Mouse (Mus musculus): Measurements from ENCODE around the gene Brf1. TPM values are rescaled to one million over a fixed set of nuclear protein-coding genes. Genes with fewer than 3 reads are reported as not detected.

The Brf1 gene
- polyA plus RNA-seq, 1 experiment from 2014 or later: 65.9 TPM

DNA sequence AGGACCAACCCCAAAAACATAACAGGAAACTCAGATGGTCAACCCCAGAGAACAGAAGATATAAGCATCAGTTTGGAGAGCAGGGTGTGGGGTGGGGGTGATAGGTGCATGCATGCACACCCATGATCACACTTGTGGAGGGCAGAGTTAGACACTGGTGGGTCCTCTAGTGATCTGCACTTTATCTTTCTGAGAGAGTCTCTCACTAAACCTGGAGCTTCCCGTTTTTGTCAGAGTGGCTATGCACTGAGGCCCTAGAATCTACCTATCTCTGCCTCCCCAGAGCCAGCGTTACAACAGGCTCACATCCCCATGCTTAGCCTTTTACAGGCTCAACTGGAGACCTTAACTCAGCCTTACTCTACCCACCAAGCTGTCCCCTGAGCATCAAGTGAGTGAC is 9.1 kb downstream of the Brf1 start:
- H3K4me1 ChIP-seq: no peaks in the 10 kb centered on the region
- WGBS: 85% methylated on average over 2 of the region's 2 CpGs
- H3K27me3 ChIP-seq (ENCODE audit: low read depth, poor library complexity, severe bottlenecking): no peaks in the 10 kb centered on the region
- no peak for DNase-seq (ENCODE audit: low spot score)
- no peak overlapping the region for H3K4me3 ChIP-seq
- H3K36me3 ChIP-seq: peaks cover 79% of the 10 kb centered on the region
- no peaks in the 10 kb centered on the region for H3K9me3 ChIP-seq (replicated peaks)
- H3K27ac ChIP-seq: no peak overlapping the region

DNA sequence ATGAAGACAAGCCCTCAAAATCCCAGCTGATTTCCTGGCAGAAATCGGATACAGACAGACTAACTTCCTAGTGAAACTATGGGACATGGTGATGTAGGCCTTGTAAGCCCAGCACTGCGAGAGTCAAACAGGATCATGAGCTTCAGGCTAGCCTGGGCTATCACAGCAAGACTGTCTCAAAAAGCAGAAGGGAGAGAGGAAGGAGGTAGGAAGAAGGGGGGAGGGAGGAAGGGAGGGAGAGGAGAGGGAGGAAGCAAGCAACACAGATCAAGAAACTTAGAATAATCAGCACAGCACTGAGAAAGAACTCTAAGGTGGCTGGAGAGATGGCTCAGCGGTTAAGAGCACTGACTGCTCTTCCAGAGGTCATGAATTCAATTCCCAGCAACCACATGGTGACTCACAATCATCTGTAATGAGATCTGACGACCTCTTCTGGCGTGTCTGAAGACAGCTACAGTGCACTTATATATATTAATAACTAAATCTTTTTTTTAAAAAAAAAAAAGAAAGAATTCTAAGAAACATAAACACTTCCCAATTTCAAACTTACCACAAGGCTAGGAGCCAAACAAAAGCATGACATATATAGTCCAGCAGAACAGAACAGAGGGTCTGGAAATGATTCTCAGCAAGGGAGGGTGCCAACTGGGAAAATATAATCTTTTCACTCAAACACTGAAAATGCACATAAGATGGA is 9.6 kb downstream of the Brf1 start:
- Histone ChIP-seq H3K27ac (no peak overlapping the region), H3K36me3 (peaks cover 79% of the 10 kb centered on the region), H3K4me1 (no peaks in the 10 kb centered on the region), H3K27me3 (ENCODE audit: low read depth, poor library complexity, severe bottlenecking) (no peaks in the 10 kb centered on the region), H3K9me3 (replicated peaks) (no peaks in the 10 kb centered on the region), H3K4me3 (no peak overlapping the region)
- DNase-seq (ENCODE audit: low spot score): no peak
- WGBS: 91% methylated on average over 5 of the region's 5 CpGs

DNA sequence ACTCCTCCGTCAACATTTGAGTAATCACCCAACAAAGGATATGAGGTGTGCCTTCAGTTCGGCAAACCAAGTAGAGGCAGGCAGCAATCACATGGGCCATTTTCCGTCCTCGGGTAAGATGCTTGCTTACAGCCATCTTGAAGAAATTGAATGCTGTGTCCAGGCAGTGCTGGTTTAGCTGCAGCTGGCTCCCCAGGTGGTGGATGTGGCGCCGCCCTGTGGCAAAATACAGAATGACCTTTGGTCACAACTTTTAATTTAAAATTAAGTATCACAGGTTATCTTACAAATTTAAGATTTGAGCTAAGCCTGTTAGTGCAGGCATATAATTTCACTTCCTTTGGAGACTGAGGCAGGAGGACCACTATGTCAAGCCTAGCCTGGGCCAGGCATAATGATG is 12.6 kb downstream of the Brf1 start:
- peaks cover 84% of the 10 kb centered on the region for H3K36me3 ChIP-seq
- no peaks in the 10 kb centered on the region for H3K27me3 ChIP-seq (ENCODE audit: low read depth, poor library complexity, severe bottlenecking)
- H3K4me1 ChIP-seq: no peaks in the 10 kb centered on the region
- no peaks in the 10 kb centered on the region for H3K9me3 ChIP-seq (replicated peaks)
- WGBS: 78% methylated on average over 6 of the region's 6 CpGs
- H3K4me3 ChIP-seq: no peak overlapping the region
- DNase-seq (ENCODE audit: low spot score): peak; percentile 55
- H3K27ac ChIP-seq: no peak overlapping the region

DNA sequence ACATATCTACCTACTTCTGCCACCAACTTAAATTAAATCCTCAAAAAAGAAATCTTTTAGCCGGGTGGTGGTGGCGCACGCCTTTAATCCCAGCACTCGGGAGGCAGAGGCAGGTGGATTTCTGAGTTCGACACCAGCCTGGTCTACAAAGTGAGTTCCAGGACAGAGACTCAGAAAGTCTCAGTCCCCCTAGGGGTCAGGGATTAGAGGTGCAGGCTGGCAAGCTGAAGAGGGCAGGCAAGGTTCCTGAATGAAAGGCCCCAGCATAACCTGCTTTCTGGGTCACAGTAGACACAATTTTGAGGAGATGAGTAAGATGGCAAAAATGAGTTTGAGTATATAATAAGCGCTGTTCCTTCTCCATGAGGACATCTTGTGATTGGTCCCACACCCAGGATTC is 15.2 kb downstream of the Brf1 start:
- H3K9me3 ChIP-seq (replicated peaks): no peaks in the 10 kb centered on the region
- no peak for DNase-seq (ENCODE audit: low spot score)
- no peak overlapping the region for H3K4me3 ChIP-seq
- no peaks in the 10 kb centered on the region for H3K4me1 ChIP-seq
- H3K27me3 ChIP-seq (ENCODE audit: low read depth, poor library complexity, severe bottlenecking): no peaks in the 10 kb centered on the region
- H3K36me3 ChIP-seq: peaks cover 86% of the 10 kb centered on the region
- H3K27ac ChIP-seq: no peak overlapping the region
- 92% methylated on average over 6 of the region's 6 CpGs for WGBS

DNA sequence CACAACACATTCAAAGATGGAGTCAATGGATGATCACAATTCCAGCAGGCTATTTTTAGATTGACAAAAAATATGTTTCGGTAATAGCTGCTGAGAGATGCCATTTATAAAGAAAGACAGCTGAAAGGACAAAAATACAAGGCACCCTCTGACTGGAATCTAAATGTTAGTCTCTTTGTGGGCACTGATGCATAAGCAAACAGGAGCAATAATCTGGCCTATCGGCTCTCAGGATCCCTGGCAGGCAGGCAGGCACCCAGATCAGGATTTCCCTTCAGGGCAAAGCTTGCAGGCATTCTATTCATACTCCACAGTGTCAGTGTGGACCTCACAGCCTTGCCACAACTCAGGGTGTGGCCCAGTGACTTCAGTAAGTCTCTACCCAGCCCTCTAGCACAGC is 18.5 kb downstream of the Brf1 start:
- Histone ChIP-seq H3K27me3 (ENCODE audit: low read depth, poor library complexity, severe bottlenecking) (no peaks in the 10 kb centered on the region), H3K36me3 (peaks cover 93% of the 10 kb centered on the region), H3K4me1 (peaks cover 13% of the 10 kb centered on the region), H3K9me3 (replicated peaks) (no peaks in the 10 kb centered on the region), H3K27ac (no peak overlapping the region), H3K4me3 (no peak overlapping the region)
- DNase-seq (ENCODE audit: low spot score): no peak
- 95% methylated on average over 2 of the region's 2 CpGs for WGBS

DNA sequence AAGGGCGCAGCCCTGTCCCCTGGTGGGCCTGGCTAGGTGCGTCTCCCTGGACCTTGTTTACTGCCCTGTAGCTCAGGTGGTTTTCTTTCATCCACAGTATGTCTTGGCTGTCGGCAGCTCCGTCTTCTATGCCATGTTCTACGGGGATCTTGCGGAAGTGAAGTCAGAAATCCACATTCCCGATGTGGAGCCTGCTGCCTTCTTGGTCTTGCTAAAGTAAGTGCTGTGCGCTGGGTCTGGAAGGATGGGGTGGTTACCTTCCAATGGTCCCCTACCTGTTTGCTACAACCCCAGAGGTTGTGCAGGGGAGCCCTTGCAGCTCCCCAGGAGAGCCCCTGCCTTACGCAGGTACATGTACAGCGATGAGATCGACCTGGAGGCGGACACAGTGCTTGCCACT is 23.3 kb downstream of the Brf1 start:
- H3K4me1 ChIP-seq: peaks cover 27% of the 10 kb centered on the region
- no peak for DNase-seq (ENCODE audit: low spot score)
- H3K36me3 ChIP-seq: peaks cover 79% of the 10 kb centered on the region
- H3K4me3 ChIP-seq: peak overlapping the region; percentile 90
- no peaks in the 10 kb centered on the region for H3K27me3 ChIP-seq (ENCODE audit: low read depth, poor library complexity, severe bottlenecking)
- WGBS: 46% methylated on average over 12 of the region's 12 CpGs
- H3K9me3 ChIP-seq (replicated peaks): no peaks in the 10 kb centered on the region
- H3K27ac ChIP-seq: peak overlapping the region; percentile 95

DNA sequence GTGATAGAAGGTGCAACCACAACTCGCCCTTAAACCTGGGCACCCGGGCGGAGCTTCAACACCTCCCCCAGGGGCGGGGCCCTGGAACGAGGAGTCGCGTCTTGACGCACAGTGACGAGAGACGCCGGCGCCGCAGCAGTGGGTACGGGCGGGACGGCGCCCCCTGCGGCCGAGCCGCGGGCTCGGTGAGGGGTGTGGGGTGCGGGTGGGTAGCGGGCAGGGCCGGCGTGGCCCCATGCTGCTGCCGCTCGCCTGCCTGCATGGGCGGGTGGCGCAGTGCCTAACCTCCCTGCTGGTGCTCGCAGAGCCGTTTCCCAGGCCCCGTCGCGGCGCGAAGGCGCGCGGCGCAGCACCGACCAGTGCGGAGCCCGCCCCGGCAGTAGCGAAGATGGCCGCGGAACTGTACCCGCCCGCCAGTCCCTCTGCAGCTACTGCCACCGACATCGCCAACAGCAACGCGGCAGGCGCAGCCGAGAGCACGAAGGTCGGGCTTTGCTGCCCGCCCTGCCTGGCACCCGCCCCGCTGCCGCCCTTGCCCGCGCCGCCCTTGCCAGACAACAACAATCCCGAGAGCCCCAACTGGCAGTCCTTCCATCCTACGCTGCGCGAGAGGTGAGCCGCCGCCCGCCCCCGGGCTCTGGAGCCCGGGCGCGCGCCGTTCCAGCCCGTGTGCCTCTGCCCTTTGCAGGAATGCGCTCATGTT is 24.0 kb downstream of the Brf1 start, which contains the start of gene Btbd6:
TSS of gene Btbd6 (plus strand) at position 112 of the 703 bp plus-strand sequence.
- under 1% methylated on average over 80 of the region's 80 CpGs for WGBS
- DNase-seq (ENCODE audit: low spot score): peak; percentile 90
- peak within 1 kb of the TSS; percentile 95 for H3K27ac ChIP-seq

DNA sequence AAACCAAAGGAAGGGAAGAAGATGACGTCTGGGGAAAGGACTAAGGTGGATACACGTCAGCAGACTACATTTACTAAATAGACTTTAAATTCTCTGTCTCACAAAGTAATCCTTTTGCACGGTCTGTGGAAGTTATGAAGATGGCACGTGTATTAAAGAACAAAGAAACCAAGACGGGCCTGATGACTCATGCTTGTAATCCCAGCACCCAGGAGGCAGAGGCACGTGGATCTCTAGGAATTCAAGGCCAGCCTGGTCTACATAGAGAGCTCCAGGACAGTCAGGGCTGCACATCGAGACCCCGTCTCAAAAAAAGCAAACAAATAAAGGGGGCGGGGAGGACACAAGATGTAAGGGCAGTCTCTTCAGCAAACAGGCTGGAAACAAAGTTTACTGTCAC is 25.8 kb downstream of the Brf1 start:
- H3K4me3 ChIP-seq: no peak overlapping the region
- no peak overlapping the region for H3K27ac ChIP-seq
- DNase-seq (ENCODE audit: low spot score): no peak
- peaks cover 27% of the 10 kb centered on the region for H3K4me1 ChIP-seq
- no peaks in the 10 kb centered on the region for H3K27me3 ChIP-seq (ENCODE audit: low read depth, poor library complexity, severe bottlenecking)
- H3K9me3 ChIP-seq (replicated peaks): no peaks in the 10 kb centered on the region
- WGBS: 90% methylated on average over 9 of the region's 9 CpGs
- peaks cover 78% of the 10 kb centered on the region for H3K36me3 ChIP-seq

More for the DNA sequence above, 24.0 kb downstream of the Brf1 start, which contains the start of gene Btbd6:
- Histone ChIP-seq H3K4me1 (peaks cover 27% of the 10 kb centered on the region), H3K27me3 (ENCODE audit: low read depth, poor library complexity, severe bottlenecking) (no peaks in the 10 kb centered on the region), H3K9me3 (replicated peaks) (no peaks in the 10 kb centered on the region), H3K36me3 (peaks cover 79% of the 10 kb centered on the region), H3K4me3 (peak within 1 kb of the TSS; percentile 90)

DNA sequence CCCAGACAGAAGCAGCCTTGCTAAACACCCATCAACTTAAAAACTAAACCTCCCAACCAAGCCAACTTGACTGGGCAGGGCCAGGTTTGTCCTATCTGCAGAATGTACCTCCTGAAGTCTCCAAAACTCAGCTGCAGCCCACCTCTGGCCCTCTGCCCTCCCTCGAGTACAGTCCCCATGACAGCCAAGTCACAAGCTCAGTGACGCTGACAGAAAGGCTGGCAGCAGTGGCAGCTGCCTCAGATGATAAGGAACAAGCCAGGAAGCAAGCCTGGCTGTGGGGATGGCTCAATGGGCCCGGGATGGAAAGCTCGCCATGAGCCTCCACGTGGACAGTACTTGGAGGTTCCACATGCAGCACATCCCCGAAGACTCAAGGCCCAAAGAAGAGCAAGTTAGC is 30.9 kb downstream of the Brf1 start:
- H3K27ac ChIP-seq: no peak overlapping the region
- DNase-seq (ENCODE audit: low spot score): no peak
- H3K4me1 ChIP-seq: no peaks in the 10 kb centered on the region
- no peak overlapping the region for H3K4me3 ChIP-seq
- peaks cover 99% of the 10 kb centered on the region for H3K36me3 ChIP-seq
- no peaks in the 10 kb centered on the region for H3K9me3 ChIP-seq (replicated peaks)
- H3K27me3 ChIP-seq (ENCODE audit: low read depth, poor library complexity, severe bottlenecking): no peaks in the 10 kb centered on the region
- WGBS: 95% methylated on average over 6 of the region's 6 CpGs

DNA sequence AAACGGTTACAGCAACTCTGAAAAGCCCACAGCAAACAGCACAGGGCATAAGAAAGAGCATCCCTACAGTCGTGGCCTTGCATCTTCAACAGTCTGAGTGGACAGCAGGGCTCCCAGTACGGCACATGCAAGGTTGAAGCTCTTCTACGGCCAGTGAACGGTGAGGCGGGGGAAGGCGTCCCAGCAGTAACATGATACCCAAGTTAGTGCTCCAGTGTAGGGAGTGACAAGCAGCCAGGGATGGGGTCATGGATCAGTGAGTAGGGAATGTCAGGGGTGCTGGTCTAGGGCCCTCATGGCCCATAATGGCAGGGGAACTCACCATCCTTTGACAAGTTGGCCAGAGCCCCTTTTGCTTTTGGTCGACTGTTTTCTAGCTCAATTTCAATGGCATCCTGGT is 31.6 kb downstream of the Brf1 start:
- Histone ChIP-seq H3K27me3 (ENCODE audit: low read depth, poor library complexity, severe bottlenecking) (no peaks in the 10 kb centered on the region), H3K9me3 (replicated peaks) (no peaks in the 10 kb centered on the region), H3K36me3 (peaks cover 99% of the 10 kb centered on the region), H3K27ac (no peak overlapping the region), H3K4me1 (no peaks in the 10 kb centered on the region), H3K4me3 (no peak overlapping the region)
- 61% methylated on average over 8 of the region's 8 CpGs for WGBS
- no peak for DNase-seq (ENCODE audit: low spot score)

DNA sequence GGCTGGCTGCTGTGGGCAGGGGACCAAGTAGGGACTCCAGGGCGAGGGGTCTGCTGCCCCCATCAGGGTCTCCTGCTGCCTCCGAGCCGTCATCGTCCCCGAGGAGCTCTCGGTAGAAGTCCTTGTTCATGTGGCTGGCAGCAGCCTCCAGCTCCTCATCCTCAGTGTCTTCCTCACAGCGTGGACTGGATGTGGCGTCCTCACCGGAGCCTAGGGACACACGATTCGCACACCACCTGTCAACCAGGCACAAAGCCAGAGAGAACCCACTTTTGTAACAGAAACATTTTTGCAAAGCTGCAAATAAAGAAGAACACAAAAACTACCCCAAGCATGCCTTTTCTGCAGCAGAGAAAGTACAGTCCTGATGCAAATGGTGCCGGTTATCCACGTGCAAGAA is 34.7 kb downstream of the Brf1 start:
- H3K27ac ChIP-seq: no peak overlapping the region
- no peaks in the 10 kb centered on the region for H3K27me3 ChIP-seq (ENCODE audit: low read depth, poor library complexity, severe bottlenecking)
- 92% methylated on average over 13 of the region's 13 CpGs for WGBS
- H3K4me3 ChIP-seq: no peak overlapping the region
- no peaks in the 10 kb centered on the region for H3K9me3 ChIP-seq (replicated peaks)
- no peaks in the 10 kb centered on the region for H3K4me1 ChIP-seq
- peaks cover 99% of the 10 kb centered on the region for H3K36me3 ChIP-seq
- no peak for DNase-seq (ENCODE audit: low spot score)

DNA sequence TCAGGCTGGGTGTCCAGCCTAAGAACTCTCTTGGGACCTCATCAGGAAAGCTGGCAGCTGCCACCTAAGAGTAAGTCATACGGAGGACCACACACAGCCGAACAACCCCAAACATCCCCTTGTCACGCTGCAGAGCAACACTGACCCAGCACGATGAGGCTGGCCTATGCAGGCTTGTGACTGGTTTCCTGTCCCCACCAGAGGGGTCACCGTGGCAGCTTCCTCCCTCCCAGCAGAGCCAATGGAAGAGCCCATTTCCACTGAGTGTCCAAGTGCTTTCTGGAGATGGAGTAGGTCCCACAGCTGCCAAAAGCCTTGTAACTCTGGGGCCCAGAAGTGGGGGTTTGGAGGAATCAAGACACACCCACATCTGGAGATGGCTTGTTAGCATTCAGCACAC is 38.6 kb downstream of the Brf1 start:
- H3K4me3 ChIP-seq: no peak overlapping the region
- H3K4me1 ChIP-seq: no peaks in the 10 kb centered on the region
- DNase-seq (ENCODE audit: low spot score): no peak
- peaks cover 95% of the 10 kb centered on the region for H3K36me3 ChIP-seq
- WGBS: 89% methylated on average over 5 of the region's 5 CpGs
- H3K27me3 ChIP-seq (ENCODE audit: low read depth, poor library complexity, severe bottlenecking): no peaks in the 10 kb centered on the region
- no peak overlapping the region for H3K27ac ChIP-seq
- no peaks in the 10 kb centered on the region for H3K9me3 ChIP-seq (replicated peaks)

DNA sequence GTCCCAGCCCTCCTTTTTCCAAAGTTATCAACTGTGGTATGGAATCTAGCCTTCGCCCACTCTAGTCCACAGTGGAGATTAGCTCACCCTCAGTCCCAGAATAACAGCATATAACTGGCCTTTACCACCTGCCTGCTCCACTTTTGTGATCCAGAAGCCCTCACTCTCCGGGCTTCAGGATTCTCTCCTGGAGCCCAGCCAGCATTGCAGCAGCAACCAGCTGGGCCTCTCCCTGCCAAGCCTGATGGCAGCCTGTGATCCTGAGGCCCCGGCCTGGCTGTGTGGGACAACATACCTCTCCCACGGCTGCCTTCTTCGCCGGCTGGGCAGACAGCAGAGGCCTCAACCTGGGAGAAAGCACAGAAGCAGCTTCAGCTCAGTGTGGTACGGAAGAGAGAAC is 39.1 kb downstream of the Brf1 start:
- H3K27ac ChIP-seq: no peak overlapping the region
- H3K9me3 ChIP-seq (replicated peaks): no peaks in the 10 kb centered on the region
- H3K27me3 ChIP-seq (ENCODE audit: low read depth, poor library complexity, severe bottlenecking): no peaks in the 10 kb centered on the region
- 91% methylated on average over 7 of the region's 7 CpGs for WGBS
- 0 out of 2 replicates have a peak, but pooled peaks cover 1% of the 10 kb centered on the region for H3K4me1 ChIP-seq
- peaks cover 95% of the 10 kb centered on the region for H3K36me3 ChIP-seq
- H3K4me3 ChIP-seq: no peak overlapping the region
- DNase-seq (ENCODE audit: low spot score): no peak
